Mouse (Mus musculus): ENCODE data around the gene Chd8. TPM values are rescaled to one million over a fixed set of nuclear protein-coding genes. Genes with fewer than 3 reads are reported as not detected.

Gene Chd8
- polyA plus RNA-seq, 1 experiment from 2014 or later, result 56.4 TPM

DNA sequence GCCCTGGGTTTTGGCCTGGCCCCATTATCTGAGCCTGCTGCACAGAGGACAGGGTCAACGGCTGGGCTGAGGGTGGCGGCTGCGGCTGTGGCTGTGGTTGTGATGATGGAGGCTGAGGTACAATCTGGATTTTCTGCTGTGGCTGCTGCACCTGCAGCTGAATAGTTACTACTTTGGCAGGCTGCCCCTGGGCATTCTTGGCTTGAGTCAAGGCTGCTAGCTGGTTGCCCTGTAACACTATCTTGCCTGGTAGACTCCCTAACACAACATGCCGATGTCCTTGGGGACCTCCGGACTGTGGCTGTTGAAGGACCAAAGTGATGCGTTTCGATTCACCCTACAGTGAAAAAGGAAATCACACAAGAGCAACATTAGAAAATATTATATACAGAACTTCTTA is 22.4 kb downstream of the Chd8 start:
- H3K9ac ChIP-seq (ENCODE audit: low read length), result no peak overlapping the region
- H3K4me1 ChIP-seq (ENCODE audit: control insufficient read depth, insufficient read depth, low read length), result no peaks in the 10 kb centered on the region
- no peaks in the 10 kb centered on the region for H3K27me3 ChIP-seq (ENCODE audit: control insufficient read depth, insufficient read depth, low read length)
- peaks cover 18% of the 10 kb centered on the region for H3K36me3 ChIP-seq (ENCODE audit: control insufficient read depth, insufficient read depth, low read length)
- ATAC-seq (ENCODE audit: insufficient read depth, low FRiP score, low TSS enrichment) (no peak), DNase-seq (ENCODE audit: low spot score) (no peak)
- H3K4me3 ChIP-seq (ENCODE audit: low read depth, low read length), result no peak overlapping the region
- no peaks in the 10 kb centered on the region for H3K9me3 ChIP-seq (ENCODE audit: control insufficient read depth, low read length)
- H3K27ac ChIP-seq (ENCODE audit: low read depth, low read length), result no peak overlapping the region
- 94% methylated on average over 7 of the region's 7 CpGs for WGBS
- H3K4me2 ChIP-seq (ENCODE audit: low read depth), result no peak overlapping the region

DNA sequence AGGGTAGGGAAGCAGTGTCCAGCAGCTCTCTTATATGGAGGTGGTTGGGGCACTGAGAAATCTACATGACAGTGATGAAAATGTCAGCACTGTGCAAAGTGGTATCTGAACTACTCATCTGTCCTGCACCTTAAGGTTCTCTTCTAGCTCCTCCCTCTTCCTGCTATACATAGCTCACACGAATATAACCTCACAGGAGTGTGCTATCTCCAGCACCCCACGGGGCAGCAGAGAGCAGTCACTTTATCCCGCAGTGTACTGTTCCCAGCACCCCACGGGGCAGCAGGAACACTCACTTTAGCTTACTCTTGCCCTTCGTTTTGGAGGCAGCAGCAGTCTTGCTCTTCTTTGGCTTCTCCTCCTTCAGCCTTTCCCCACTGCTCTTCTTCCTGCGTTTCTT is 25.3 kb downstream of the Chd8 start:
- H3K9me3 ChIP-seq (ENCODE audit: control insufficient read depth, low read length), result no peaks in the 10 kb centered on the region
- H3K27me3 ChIP-seq (ENCODE audit: control insufficient read depth, insufficient read depth, low read length), result no peaks in the 10 kb centered on the region
- H3K4me2 ChIP-seq (ENCODE audit: low read depth), result no peak overlapping the region
- H3K4me3 ChIP-seq (ENCODE audit: low read depth, low read length), result no peak overlapping the region
- WGBS, result 84% methylated on average over 6 of the region's 6 CpGs
- no peak overlapping the region for H3K9ac ChIP-seq (ENCODE audit: low read length)
- no peaks in the 10 kb centered on the region for H3K4me1 ChIP-seq (ENCODE audit: control insufficient read depth, insufficient read depth, low read length)
- no peak for DNase-seq (ENCODE audit: low spot score)
- H3K27ac ChIP-seq (ENCODE audit: low read depth, low read length), result no peak overlapping the region
- H3K36me3 ChIP-seq (ENCODE audit: control insufficient read depth, insufficient read depth, low read length), result peaks cover 21% of the 10 kb centered on the region
- ATAC-seq (ENCODE audit: insufficient read depth, low FRiP score, low TSS enrichment), result no peak

GRCm38 (mm10) chr14:52225972-52226371 is 31.6 kb downstream of the Chd8 start:
- Histone ChIP-seq H3K27me3 (ENCODE audit: control insufficient read depth, insufficient read depth, low read length) (no peaks in the 10 kb centered on the region), H3K27ac (ENCODE audit: low read depth, low read length) (no peak overlapping the region), H3K36me3 (ENCODE audit: control insufficient read depth, insufficient read depth, low read length) (peaks cover 14% of the 10 kb centered on the region), H3K4me2 (ENCODE audit: low read depth) (no peak overlapping the region), H3K4me3 (ENCODE audit: low read depth, low read length) (no peak overlapping the region), H3K9ac (ENCODE audit: low read length) (no peak overlapping the region), H3K9me3 (ENCODE audit: control insufficient read depth, low read length) (no peaks in the 10 kb centered on the region), H3K4me1 (ENCODE audit: control insufficient read depth, insufficient read depth, low read length) (no peaks in the 10 kb centered on the region)
- WGBS, result 96% methylated on average over 2 of the region's 2 CpGs
- DNase-seq (ENCODE audit: low spot score) (no peak), ATAC-seq (ENCODE audit: insufficient read depth, low FRiP score, low TSS enrichment) (no peak)

- no peak for DNase-seq (ENCODE audit: low spot score)
- H3K27me3 ChIP-seq (ENCODE audit: control insufficient read depth, insufficient read depth, low read length), result no peaks in the 10 kb centered on the region
- H3K9ac ChIP-seq (ENCODE audit: low read length), result no peak overlapping the region
- no peak overlapping the region for H3K4me2 ChIP-seq (ENCODE audit: low read depth)
- no peak overlapping the region for H3K27ac ChIP-seq (ENCODE audit: low read depth, low read length)
- H3K9me3 ChIP-seq (ENCODE audit: control insufficient read depth, low read length), result no peaks in the 10 kb centered on the region
- ATAC-seq (ENCODE audit: insufficient read depth, low FRiP score, low TSS enrichment), result no peak
- H3K4me3 ChIP-seq (ENCODE audit: low read depth, low read length), result no peak overlapping the region
- peaks cover 35% of the 10 kb centered on the region for H3K36me3 ChIP-seq (ENCODE audit: control insufficient read depth, insufficient read depth, low read length)
- 94% methylated on average over 5 of the region's 5 CpGs for WGBS
- H3K4me1 ChIP-seq (ENCODE audit: control insufficient read depth, insufficient read depth, low read length), result no peaks in the 10 kb centered on the region
Observed at GRCm38 (mm10) chr14:52217261-52217660, 40.3 kb downstream of the Chd8 start.

GRCm38 (mm10) chr14:52199412-52199811 is 58.2 kb downstream of the Chd8 start:
- H3K27ac ChIP-seq (ENCODE audit: low read depth, low read length), result no peak overlapping the region

DNA sequence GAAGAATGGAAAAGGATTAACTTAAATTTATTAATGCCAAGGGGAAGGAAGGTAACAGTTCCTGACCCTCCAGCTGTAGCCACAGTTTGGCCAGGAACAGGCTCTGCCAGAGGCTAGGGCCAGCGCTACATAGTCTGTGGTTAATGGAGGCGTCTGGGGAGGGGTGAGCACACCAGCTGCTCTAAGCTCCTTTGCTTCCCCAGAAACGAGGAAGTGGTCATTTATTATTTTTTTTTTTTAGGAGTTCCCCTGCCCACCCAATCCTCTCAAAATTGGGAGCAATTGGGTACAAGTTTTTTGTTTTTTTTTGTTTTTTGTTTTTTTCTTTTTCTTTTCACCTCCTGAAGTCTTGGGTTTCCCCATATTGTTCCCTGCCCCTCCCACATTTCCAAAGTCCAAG is 59.4 kb downstream of the Chd8 start:
- WGBS, result 26% methylated on average over 3 of the region's 3 CpGs
- Histone ChIP-seq H3K4me1 (ENCODE audit: control insufficient read depth, insufficient read depth, low read length) (peaks cover 4% of the 10 kb centered on the region; the same call in 1 of the 2 replicates), H3K36me3 (ENCODE audit: control insufficient read depth, insufficient read depth, low read length) (peaks cover 12% of the 10 kb centered on the region), H3K9me3 (ENCODE audit: control insufficient read depth, low read length) (no peaks in the 10 kb centered on the region), H3K27me3 (ENCODE audit: control insufficient read depth, insufficient read depth, low read length) (no peaks in the 10 kb centered on the region), H3K4me2 (ENCODE audit: low read depth) (peak overlapping the region; percentile 77), H3K4me3 (ENCODE audit: low read depth, low read length) (peak overlapping the region; percentile 85; the same call in 1 of the 2 replicates), H3K27ac (ENCODE audit: low read depth, low read length) (no peak overlapping the region), H3K9ac (ENCODE audit: low read length) (no peak overlapping the region)
- ATAC-seq (ENCODE audit: insufficient read depth, low FRiP score, low TSS enrichment) (no peak), DNase-seq (ENCODE audit: low spot score) (no peak)

More at GRCm38 (mm10) chr14:52199412-52199811, 58.2 kb downstream of the Chd8 start:
- Histone ChIP-seq H3K36me3 (ENCODE audit: control insufficient read depth, insufficient read depth, low read length) (peaks cover 15% of the 10 kb centered on the region), H3K4me3 (ENCODE audit: low read depth, low read length) (no peak overlapping the region), H3K9me3 (ENCODE audit: control insufficient read depth, low read length) (no peaks in the 10 kb centered on the region), H3K9ac (ENCODE audit: low read length) (no peak overlapping the region), H3K4me1 (ENCODE audit: control insufficient read depth, insufficient read depth, low read length) (peaks cover 4% of the 10 kb centered on the region; the same call in 1 of the 2 replicates), H3K4me2 (ENCODE audit: low read depth) (no peak overlapping the region), H3K27me3 (ENCODE audit: control insufficient read depth, insufficient read depth, low read length) (no peaks in the 10 kb centered on the region)
- no peak for ATAC-seq (ENCODE audit: insufficient read depth, low FRiP score, low TSS enrichment)
- DNase-seq (ENCODE audit: low spot score), result no peak
- WGBS, result 96% methylated on average over 4 of the region's 4 CpGs

DNA sequence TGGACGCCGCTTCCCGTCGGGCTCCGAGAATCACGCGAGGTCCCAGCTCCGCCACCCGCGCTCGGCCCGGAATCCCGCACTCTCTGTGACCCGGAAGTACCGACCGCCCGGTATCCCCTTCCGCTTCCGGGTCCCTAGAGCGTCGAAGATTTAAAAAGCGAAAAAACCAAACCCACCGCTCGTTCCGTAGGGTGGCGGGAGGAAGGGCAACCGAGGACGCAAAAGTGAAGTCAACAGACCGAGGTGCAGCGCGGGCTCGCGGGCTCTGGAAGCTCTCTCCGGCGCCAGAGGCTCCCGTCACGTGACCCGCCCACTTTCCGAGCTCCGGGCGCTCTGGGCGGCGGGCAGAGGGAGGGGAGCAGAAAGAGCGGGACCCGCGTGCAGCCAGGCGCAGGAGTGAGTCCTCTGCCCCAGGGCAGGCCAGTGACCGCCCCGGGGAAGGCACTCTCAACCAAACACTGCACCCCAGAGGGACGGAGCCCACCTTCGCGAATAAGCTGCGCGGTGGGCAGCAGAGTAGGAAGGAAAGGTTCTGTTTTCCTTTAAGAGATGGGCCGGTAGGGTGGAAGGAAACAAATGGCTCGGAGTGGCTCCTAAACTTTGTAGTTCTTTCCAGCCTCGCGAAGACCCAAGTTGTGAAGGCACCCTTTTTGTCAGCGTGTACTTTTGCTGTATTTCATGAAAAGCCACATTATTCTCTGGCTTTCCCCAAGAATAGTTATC is 60.3 kb downstream of the Chd8 start, which contains the start of gene Supt16:
Gene Supt16 (minus strand): TSS at position 261 of the 723 bp plus-strand sequence.
- Histone ChIP-seq H3K36me3 (ENCODE audit: control insufficient read depth, insufficient read depth, low read length) (peaks cover 10% of the 10 kb centered on the region), H3K27me3 (ENCODE audit: control insufficient read depth, insufficient read depth, low read length) (no peaks in the 10 kb centered on the region), H3K4me1 (ENCODE audit: control insufficient read depth, insufficient read depth, low read length) (peaks cover 4% of the 10 kb centered on the region; the same call in 1 of the 2 replicates), H3K27ac (ENCODE audit: low read depth, low read length) (peak within 1 kb of the TSS; percentile 94), H3K4me3 (ENCODE audit: low read depth, low read length) (peak within 1 kb of the TSS; percentile 85), H3K4me2 (ENCODE audit: low read depth) (peak within 1 kb of the TSS; percentile 77), H3K9me3 (ENCODE audit: control insufficient read depth, low read length) (no peaks in the 10 kb centered on the region), H3K9ac (ENCODE audit: low read length) (peak within 1 kb of the TSS; percentile 99)
- DNase-seq (ENCODE audit: low spot score) (peak; percentile 90), ATAC-seq (ENCODE audit: insufficient read depth, low FRiP score, low TSS enrichment) (peak; percentile 97)
- WGBS, result 0% methylated on average over 55 of the region's 59 CpGs

GRCm38 (mm10) chr14:52196230-52197155 is 61.1 kb downstream of the Chd8 start:
- peaks cover 5% of the 10 kb centered on the region for H3K36me3 ChIP-seq (ENCODE audit: control insufficient read depth, insufficient read depth, low read length)

More at GRCm38 (mm10) chr14:52196230-52197155, 61.1 kb downstream of the Chd8 start:
- Histone ChIP-seq H3K27me3 (ENCODE audit: control insufficient read depth, insufficient read depth, low read length) (no peaks in the 10 kb centered on the region), H3K9ac (ENCODE audit: low read length) (peak overlapping the region; percentile 99), H3K4me2 (ENCODE audit: low read depth) (peak overlapping the region; percentile 77), H3K4me1 (ENCODE audit: control insufficient read depth, insufficient read depth, low read length) (peaks cover 4% of the 10 kb centered on the region; the same call in 1 of the 2 replicates), H3K27ac (ENCODE audit: low read depth, low read length) (peak overlapping the region; percentile 94), H3K4me3 (ENCODE audit: low read depth, low read length) (peak overlapping the region; percentile 85), H3K9me3 (ENCODE audit: control insufficient read depth, low read length) (no peaks in the 10 kb centered on the region)
- DNase-seq (ENCODE audit: low spot score) (no peak), ATAC-seq (ENCODE audit: insufficient read depth, low FRiP score, low TSS enrichment) (peak; percentile 2; the same call in 1 of the 2 replicates)
- WGBS, result under 1% methylated on average over 56 of the region's 59 CpGs

Data from neural tube, embryonic 11.5 days (tissue).